Mouse (Mus musculus): ENCODE measurements around the gene Krt28.

Krt28 gene

DNA sequence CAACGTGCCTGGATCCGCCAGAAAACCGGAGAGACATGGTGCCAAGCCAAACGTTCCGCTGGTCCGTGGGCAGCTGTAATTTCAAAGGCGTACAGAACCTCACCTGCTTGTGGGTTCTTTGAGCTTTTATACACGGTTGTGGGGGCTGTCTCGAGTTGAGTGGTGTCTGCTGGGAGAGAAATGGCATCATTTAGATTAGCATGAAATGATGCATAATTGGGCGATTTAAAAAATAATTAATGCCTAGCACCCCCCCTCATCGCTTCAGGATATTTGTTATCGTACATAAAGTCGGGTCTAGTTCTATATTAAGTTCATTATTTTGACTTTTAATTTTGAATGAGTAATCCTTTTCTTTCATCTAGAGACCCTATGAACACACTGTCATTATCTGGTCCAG lies at the start of gene Krt28:
TSS of gene Krt28 (minus strand) at position 101 of the 400 bp plus-strand sequence.
- ChIA-PET POLR2A (no interaction called here), CTCF (interaction anchor here in 2 of 4 experiments (1.1 kb wide), 2 partner anchors 10 to 11 kb away, joined by 5 to 6 read pairs; no protein-coding TSS in a partner anchor)

DNA sequence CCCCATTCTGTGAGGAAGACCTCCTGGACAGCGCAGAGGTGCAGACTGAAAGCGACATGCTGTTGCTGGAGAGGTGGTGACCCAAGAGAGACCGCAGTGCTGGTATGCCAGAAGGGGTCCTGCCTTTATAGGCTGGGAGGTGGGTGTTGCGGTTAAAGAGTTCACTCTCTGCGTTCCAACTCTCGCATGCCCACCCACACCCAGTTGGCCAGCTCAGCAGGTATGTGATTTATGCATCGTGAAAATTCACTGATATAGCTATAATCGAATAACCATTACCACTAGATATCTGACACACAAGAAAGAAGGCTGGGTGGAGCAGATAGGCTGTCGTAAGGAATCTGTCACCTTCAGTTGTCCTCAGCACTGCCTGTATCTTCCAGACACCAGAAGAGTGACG lies 47.5 kb upstream of the Krt28 start, which contains the start of gene Krt12:
TSS of gene Krt12 (minus strand) at position 101 of the 400 bp plus-strand sequence.
- CTCF ChIA-PET = no interaction called here
- POLR2A ChIA-PET = no interaction called here

DNA sequence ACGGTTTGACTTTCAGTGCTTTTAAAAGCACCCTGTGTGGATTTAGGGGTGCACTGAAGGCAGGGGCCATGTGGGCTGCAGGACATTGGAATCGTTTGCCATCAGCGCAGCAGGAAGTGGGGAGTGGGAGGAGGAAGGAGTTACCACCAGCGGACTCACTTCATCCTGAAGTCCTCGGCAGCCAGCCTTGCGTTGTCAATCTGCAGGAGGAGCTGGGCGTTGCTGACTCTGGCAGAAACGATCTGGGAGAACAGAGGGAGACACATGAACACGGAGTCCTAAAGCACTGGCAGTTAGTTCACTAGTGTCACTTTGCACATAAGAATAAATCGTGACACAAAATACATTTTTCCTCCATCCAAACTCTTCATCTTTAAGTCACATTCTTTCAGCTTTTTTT lies 45.9 kb upstream of the Krt28 start:
- CTCF ChIA-PET = interaction anchor here in 1 of 4 experiments (0.5 to 0.6 kb wide), 2 partner anchors 130 to 545 kb away, joined by 3 to 5 read pairs; no protein-coding TSS in a partner anchor
- POLR2A ChIA-PET = interaction anchor here in 2 of 4 experiments (0.5 to 0.6 kb wide), 2 partner anchors 568 to 1191 kb away, joined by 3 read pairs; no protein-coding TSS in a partner anchor

DNA sequence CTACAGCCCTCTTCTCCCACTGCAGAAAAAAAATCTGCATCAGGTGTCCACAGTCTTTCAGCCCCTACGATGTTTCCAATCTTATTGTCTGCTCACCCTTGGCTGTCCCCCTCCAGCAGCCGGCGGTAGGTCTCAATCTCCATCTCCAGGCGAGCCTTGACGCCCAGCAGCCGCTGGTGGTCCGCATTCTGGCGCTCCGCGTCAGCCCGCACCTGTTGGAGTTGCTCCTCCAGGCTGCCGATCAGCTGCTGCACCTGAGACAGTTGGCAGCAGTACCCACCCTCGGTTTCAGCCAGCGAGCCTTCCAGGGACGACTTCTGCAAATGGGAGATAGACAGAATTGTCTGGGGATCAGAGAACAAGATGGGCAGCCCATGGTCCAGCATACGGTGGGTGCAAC lies 43.1 kb upstream of the Krt28 start:
- ChIA-PET CTCF (interaction anchor here in 2 of 4 experiments (0.6 to 1.0 kb wide), 2 partner anchors 13 to 107 kb away, joined by 3 to 4 read pairs; no protein-coding TSS in a partner anchor), POLR2A (no interaction called here)

DNA sequence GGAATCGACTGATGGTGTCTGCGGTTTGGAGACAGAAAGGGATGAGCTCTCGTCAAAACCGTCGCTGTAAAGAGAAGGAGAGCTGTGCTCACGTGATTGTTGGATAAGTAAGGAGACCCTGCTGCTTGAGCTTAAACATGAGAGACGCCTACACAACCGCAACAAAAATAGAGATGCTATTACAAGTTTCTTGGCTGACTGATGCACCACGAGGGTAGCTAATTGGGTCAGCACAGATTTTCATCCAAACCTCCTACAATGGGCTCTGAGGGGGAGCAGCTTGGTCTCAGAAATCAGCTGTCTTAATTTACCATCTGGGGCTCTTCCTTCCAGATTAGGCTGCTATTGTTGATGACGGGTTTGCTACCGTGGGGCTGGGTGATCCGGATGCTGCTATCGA lies 42.2 kb upstream of the Krt28 start:
- ChIA-PET CTCF (interaction anchor here in 2 of 4 experiments (0.6 to 1.0 kb wide), 4 partner anchors 21 to 1376 kb away, joined by 3 to 5 read pairs (median 4); no protein-coding TSS in a partner anchor), POLR2A (no interaction called here)

DNA sequence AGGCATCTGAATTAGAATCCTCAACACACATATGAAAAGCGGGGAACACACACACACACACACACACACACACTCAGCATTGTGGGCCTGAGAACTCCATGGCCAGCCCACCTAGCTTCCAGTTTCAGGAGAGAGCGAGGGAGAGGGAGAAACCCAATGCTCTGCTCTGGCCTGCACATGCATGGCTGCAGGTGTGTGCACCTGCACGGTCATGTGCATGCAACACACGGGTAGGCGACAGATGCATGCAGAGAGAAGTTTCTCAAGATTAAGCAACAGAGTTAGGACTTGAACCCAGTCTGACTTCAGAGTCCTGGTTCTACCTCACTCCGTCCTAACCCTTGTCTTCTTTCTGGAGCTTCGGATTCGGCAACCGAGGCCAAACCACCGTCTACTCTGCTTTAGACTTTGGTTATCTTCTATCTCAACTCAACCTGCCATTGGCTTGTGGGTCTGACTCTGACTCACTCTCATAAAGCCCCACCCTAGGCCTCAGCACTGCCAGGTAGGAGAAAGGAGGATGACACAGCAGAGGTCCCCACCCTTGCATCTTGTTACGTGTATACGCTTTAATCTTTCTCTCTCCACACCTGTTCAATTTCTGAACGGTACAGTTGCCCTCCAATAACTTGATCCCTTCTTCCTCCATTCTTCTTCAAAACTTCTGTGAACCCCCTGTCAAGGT lies 39.9 kb upstream of the Krt28 start:
- POLR2A ChIA-PET = no interaction called here

DNA sequence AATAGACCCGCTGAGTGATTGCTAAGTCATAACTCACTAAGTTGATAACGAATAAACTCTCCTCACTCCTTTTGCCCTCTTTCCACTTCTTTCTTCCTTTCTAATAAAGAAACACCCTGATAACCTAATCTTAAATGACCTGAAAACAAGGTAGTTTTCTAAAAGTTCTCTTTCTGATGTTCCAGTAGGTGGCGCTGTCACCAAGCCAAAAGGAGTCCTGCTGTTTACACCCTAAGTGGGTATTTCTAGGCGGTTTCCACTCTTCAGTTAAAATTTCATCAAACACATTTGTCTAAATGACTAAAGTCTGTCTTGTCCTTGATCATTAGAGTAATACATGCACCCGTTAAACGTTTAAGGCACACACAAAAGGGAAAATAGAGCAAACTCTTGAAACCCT lies 38.5 kb upstream of the Krt28 start:
- POLR2A ChIA-PET = no interaction called here

More for the DNA sequence above, 39.9 kb upstream of the Krt28 start:
- CTCF ChIA-PET = interaction anchor here in 2 of 4 experiments (1.0 to 1.1 kb wide), 2 partner anchors 104 kb away, joined by 3 to 6 read pairs; no protein-coding TSS in a partner anchor

DNA sequence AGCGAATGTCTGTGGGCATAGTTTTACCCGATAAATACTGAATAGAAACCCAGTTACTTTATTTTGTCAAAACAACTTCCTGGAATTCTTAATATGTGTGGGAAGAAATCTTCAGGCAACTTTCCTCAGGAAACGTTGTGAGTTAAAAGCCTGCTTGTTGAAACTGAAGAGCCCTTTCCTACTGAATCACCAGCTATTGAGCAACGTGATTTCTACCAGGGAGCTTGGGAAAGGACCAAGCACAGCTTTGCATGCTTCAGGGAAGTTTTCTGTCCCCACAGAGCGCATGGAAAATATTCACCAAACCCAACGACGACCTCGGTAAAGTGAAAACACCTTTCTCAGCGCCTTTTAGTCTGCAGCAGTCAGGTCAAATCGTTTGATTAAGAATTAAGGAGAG lies 31.5 kb upstream of the Krt28 start:
- ChIA-PET POLR2A (no interaction called here), CTCF (interaction anchor here in 1 of 4 experiments (0.5 kb wide), 1 partner anchor 95 kb away, joined by 3 read pairs; no protein-coding TSS in a partner anchor)

More for the DNA sequence above, 38.5 kb upstream of the Krt28 start:
- CTCF ChIA-PET = no interaction called here

DNA sequence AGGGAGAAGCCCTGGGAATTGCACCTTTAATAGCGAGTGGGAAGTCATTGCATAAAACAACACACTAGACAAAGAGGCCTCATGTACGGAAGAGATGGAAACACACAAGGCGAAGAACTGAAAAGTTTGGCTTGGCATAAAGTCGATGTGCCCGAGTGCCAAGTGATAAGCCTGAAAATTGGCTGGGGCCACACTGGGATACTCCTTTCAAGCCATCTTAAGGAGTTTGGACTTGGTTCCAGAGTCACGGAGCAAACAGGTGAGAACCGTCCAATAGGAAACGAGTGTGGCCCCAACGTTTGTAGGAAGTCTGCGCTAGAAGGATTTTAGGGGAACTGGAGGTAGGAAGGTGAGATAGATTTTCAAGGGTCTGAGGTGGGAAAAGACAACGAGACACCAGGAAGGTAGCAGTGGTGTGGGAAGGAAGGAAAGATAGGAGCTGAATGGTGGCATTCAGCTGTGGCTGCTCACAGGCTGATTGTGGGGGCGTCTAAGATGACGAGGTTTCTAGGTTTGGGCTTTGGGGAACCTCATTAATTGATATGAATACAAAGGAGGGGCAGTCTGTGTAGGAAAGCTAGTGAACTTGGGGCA lies 25.4 kb upstream of the Krt28 start:
- POLR2A ChIA-PET = no interaction called here
- CTCF ChIA-PET = no interaction called here

DNA sequence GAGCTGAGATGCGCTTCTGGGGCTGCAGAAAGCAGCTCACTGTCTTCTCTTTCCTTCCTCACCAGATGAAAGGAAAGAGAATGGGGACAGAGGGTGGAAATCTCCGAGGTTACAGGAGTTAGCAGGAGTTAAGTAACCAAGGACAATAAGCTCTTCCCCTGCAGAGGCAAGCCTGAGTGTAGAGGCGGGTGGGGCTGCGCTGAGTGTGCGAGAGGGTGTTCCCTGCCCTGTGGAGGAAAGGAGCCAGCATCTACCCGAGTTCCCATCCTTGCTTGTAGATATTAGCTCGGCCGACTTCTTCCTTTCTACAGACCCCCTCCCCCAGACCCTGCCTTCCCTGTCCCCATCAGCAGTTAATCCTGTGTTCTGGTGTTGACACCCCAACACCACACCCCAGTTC lies 24.1 kb upstream of the Krt28 start:
- ChIA-PET CTCF (interaction anchor here in 2 of 4 experiments (0.8 to 1.2 kb wide), 2 partner anchors 30 kb away, joined by 3 to 5 read pairs; no protein-coding TSS in a partner anchor), POLR2A (interaction anchor here in 2 of 4 experiments (0.5 to 0.8 kb wide), 2 partner anchors 9 to 12 kb away, joined by 3 read pairs; partner anchors contain the start of gene Krt10 (in 1 of the 2))

DNA sequence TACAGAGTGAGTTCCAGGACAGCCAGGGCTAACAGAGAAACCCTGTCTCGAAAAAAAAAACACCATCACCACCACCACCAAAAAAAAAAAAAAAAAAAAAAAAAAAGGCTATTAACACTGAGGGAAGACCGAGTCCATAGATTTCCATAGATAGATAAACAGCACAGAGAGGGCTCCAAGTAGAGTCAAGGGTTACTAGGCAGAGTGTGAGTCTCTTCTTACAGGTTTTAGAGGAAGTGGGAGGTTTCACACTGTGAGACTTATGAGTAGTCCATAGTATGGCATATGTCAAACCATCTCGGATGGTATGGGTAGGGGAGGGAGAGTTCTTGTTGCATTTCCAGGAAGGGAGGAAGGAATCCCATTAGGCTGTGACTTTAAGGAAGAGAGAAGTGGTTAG lies 23.4 kb upstream of the Krt28 start:
- ChIA-PET POLR2A (no interaction called here), CTCF (interaction anchor here in 2 of 4 experiments (0.8 to 1.2 kb wide), 2 partner anchors 29 kb away, joined by 3 to 5 read pairs; no protein-coding TSS in a partner anchor)

DNA sequence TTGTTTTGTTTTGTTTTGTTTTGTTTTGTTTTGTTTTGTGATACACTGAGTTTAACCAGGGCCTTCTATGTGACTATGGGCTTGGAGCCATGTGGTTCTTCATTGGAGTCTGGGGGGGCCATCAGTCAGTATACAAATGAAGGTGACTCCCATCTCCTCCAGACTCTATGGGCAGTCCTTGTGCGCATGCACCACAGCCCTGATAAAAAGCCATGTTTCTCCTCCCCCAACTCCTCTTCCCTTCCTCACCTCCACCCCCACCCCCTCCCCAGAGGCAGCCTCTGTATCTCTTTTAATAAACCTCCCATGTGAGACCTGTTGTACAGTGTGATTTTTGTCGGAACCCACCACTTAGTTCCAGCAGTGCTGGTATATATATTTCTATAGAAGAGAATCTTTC lies 22.0 kb upstream of the Krt28 start:
- POLR2A ChIA-PET = interaction anchor here in 1 of 4 experiments (0.9 kb wide), 1 partner anchor 11 kb away, joined by 4 read pairs; no protein-coding TSS in a partner anchor
- CTCF ChIA-PET = no interaction called here

DNA sequence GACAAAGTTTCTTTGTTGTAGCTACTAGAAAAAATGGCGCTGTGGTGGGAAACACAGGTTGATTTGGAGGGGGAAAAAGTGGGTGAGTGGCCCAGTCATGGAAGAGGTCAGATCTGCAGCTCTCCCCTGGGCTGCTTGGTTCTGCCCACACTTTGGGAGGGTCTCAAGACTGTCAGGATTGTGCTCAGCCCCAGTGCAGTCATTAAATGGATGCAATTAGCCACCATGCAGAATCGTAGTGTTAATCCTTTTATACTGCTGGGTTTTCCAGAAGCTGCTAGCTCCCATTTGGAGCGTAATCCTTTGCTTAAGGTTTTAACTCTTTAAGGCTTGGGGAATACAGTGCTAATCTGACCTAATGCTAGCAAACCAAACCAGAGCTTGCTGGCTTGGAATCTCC lies 21.3 kb upstream of the Krt28 start:
- POLR2A ChIA-PET = interaction anchor here in 1 of 4 experiments (0.8 to 0.9 kb wide), 2 partner anchors 9 to 10 kb away, joined by 4 to 6 read pairs; no protein-coding TSS in a partner anchor
- CTCF ChIA-PET = interaction anchor here in 2 of 4 experiments (1.0 to 1.1 kb wide), 2 partner anchors 21 to 26 kb away, joined by 3 to 5 read pairs; no protein-coding TSS in a partner anchor

DNA sequence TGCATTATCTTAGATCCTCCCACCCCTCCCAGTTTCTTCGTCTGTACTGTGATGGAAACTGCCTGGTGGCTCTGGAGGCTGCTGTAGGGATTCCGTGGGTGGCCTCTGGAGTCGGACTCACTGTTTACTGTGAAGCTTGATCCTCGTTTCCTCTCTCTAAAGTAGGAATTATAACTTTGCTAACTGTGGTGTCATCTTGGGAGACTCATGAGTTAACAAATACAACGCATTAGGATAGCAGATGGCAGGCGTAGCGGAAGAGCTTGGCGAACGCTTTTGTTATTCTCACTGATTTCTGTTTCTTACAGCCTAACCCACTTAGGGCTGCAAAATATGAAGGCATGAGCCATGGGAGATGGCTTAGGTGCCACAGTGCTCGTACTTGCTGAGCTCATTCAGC lies 17.8 kb upstream of the Krt28 start:
- CTCF ChIA-PET = interaction anchor here in 1 of 4 experiments (0.5 kb wide), 1 partner anchor 327 kb away, joined by 3 read pairs; no protein-coding TSS in a partner anchor
- POLR2A ChIA-PET = interaction anchor here in 1 of 4 experiments (0.6 kb wide), 1 partner anchor 11 kb away, joined by 3 read pairs; no protein-coding TSS in a partner anchor

DNA sequence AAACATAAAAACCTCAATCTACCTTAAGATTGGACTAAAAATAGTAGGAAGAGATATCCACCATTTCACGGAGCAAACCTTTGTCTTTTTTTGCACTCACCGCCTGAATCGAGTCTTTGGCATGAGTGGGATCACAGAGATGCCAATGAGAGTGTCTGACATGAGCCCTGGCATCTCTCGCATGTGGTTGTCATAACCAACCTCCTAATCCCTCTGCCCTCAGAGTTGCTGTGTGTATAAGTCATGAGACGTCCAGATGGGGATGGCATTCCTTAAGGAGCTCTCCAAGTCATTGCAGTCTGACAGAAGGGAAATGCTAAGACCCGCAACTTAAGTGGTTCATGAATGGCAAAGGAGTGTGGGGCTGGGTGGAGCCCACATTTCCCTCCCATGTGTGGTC lies 16.7 kb upstream of the Krt28 start:
- POLR2A ChIA-PET = no interaction called here

DNA sequence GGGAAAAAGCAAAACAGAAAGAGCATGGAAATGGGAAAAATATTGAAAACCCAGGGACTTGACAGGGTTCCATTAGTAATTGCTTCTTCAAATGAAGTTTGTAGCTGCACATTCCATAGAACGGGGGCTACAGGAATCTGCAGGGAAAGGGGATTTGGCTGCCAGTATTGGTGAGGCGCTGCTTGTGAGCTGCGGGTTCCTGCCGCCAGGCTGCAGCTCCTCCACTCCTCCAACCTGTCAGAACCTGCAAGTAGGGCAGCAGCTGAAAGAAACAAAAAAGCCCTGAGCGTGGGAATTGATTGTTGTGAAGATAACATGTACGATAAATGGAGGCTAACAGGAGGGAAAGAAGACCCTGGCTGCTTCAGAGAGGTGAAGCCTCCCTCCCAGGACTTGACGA lies 16.2 kb upstream of the Krt28 start:
- ChIA-PET POLR2A (no interaction called here), CTCF (no interaction called here)

More for the DNA sequence above, 16.7 kb upstream of the Krt28 start:
- CTCF ChIA-PET = no interaction called here

DNA sequence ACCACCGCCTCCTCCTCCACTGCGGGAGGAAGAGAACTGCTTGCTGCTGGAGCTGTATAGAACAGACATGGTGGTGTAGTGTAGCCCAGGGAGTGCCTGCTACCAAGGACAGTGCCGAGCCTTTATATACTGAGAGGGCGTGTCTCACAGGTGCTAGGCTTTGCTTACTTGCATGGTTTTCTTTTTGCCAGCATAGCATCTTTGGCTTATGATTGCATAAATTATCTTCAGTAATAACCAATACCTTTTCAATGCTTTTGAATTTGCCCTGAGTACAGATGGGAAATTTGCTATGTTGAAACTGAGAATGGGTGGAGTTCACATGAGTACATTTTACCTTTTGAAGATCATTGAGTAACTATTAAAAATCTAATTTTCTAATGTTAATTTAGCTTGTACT lies 14.6 kb upstream of the Krt28 start, which contains the start of gene Krt10:
TSS of gene Krt10 (minus strand) at position 101 of the 400 bp plus-strand sequence.
- ChIA-PET CTCF (interaction anchor here in 1 of 4 experiments (0.6 to 1.2 kb wide), 2 partner anchors 25 to 43 kb away, joined by 3 read pairs; no protein-coding TSS in a partner anchor), POLR2A (interaction anchor here in 2 of 4 experiments (0.6 to 1.1 kb wide), 2 partner anchors 10 to 738 kb away, joined by 3 read pairs; no protein-coding TSS in a partner anchor)

DNA sequence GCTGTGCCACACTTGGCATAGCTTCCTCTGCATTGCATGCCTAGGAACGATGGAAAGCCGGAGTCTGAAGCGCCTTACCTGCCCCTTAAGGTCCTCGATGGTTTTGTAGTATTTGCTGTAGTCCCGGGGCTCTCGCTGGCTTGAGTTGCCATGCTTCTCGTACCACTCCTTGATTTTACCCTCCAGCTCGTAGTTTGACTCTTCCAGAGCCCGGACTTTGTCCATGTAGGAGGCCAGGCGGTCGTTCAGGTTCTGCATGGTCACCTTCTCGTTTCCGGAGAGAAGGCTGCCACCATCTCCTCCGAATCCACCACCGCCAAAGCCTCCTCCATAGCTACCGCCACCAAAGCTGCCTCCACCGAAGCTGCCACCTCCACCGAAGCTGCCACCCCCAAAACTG lies 14.0 kb upstream of the Krt28 start:
- POLR2A ChIA-PET = interaction anchor here in 1 of 4 experiments (0.6 kb wide), 1 partner anchor 1992 kb away, joined by 4 read pairs; no protein-coding TSS in a partner anchor

More for the DNA sequence above, 14.0 kb upstream of the Krt28 start:
- CTCF ChIA-PET = interaction anchor here in 1 of 4 experiments (0.6 to 1.2 kb wide), 2 partner anchors 24 to 43 kb away, joined by 3 read pairs; no protein-coding TSS in a partner anchor

Measured in embryonic stem cell, embryonic (primary cell).